Mouse (Mus musculus): ENCODE data around the gene Prkd2. TPM values are rescaled to one million over a fixed set of nuclear protein-coding genes. Genes with fewer than 3 reads are reported as not detected.

Gene Prkd2
- polyA plus RNA-seq, 1 experiment from 2014 or later, result 10.3 TPM

DNA sequence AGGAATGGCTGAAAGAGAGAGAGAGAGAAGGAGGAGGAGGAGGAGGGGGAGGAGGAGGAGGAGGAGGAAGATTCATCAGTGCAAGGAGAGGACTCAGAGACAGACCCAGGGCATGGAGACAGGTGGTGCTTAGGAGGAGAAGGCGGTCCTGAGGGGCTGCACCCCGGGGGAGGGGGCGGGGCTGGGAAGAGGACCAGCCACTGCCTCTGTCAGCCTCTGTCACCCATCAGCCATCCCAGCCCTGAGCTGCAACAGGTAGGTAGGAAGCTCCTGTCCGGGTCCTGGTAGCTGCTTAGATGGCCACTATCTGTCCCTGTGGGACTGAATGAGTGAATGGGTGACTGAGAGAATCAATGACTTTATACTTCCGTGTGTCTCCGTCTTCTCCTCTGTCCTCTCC, 50.9 kb downstream of the Prkd2 start:
- H3K9ac ChIP-seq (ENCODE audit: low read depth, low read length), result no peak overlapping the region
- 11% methylated on average over 6 of the region's 6 CpGs for WGBS
- H3K27ac ChIP-seq (ENCODE audit: low read length), result no peak overlapping the region
- H3K27me3 ChIP-seq (replicated peaks; ENCODE audit: control insufficient read depth, insufficient read depth, low read length), result peaks cover 23% of the 10 kb centered on the region
- no peaks in the 10 kb centered on the region for H3K9me3 ChIP-seq (ENCODE audit: control insufficient read depth, low read length)
- no peaks in the 10 kb centered on the region for H3K36me3 ChIP-seq (ENCODE audit: control insufficient read depth, insufficient read depth, low read length)
- peaks cover 33% of the 10 kb centered on the region for H3K4me1 ChIP-seq (ENCODE audit: control insufficient read depth, insufficient read depth, low read length)
- H3K4me2 ChIP-seq (ENCODE audit: low read depth, low read length), result 0 out of 2 replicates have a peak overlapping the region, but pooled peaks have one; percentile 22
- ATAC-seq, result no peak
- H3K4me3 ChIP-seq (ENCODE audit: low read length), result no peak overlapping the region

DNA sequence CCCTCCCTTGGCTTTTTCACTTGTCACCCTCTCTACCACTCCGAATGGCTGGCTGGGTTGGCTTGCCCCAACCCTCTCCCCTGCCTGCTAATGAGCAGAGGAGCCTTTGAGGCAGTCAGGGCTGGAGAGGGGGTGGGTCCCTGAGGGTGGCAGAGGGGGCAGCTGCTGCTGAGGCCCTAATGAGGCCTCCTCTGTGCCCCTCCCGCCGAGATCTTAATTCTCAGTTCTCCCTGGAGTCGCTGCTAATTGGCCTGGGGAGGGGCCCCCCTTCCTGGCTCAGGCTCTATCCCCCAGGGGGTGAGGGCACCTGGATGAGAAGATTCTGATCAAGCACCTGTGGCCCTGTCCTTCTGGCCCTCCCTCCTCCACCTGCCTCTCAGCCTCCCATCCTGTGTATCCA, 51.6 kb downstream of the Prkd2 start:
- 21% methylated on average over 4 of the region's 4 CpGs for WGBS
- peak overlapping the region; percentile 58; the same call in 1 of the 2 replicates for H3K4me2 ChIP-seq (ENCODE audit: low read depth, low read length)
- H3K27me3 ChIP-seq (replicated peaks; ENCODE audit: control insufficient read depth, insufficient read depth, low read length), result peaks cover 23% of the 10 kb centered on the region

DNA sequence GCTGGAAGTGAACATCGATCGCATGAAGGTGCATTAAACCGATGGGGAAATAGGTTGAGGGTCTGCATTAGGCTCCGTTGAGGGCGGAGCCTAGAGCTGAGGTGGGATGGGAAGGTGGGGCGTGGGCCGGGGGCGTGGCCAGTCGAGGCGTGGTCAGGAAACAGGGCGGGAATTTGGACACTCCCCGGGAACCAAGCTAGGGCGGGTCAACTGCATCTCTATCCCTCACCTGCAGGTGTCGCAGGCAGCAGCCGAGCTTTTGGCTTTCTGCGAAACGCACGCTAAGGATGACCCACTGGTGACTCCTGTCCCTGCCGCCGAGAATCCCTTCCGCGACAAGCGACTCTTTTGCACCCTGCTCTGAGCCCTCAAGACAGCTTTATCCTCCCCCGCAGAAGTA, 52.3 kb downstream of the Prkd2 start:
- no peaks in the 10 kb centered on the region for H3K36me3 ChIP-seq (ENCODE audit: control insufficient read depth, insufficient read depth, low read length)
- no peak overlapping the region for H3K27ac ChIP-seq (ENCODE audit: low read length)
- H3K27me3 ChIP-seq (replicated peaks; ENCODE audit: control insufficient read depth, insufficient read depth, low read length), result peaks cover 23% of the 10 kb centered on the region
- peak overlapping the region; percentile 25 for H3K4me3 ChIP-seq (ENCODE audit: low read length)
- peak; percentile 20; the same call in 1 of the 2 replicates for ATAC-seq
- WGBS, result 2% methylated on average over 24 of the region's 24 CpGs
- H3K4me1 ChIP-seq (ENCODE audit: control insufficient read depth, insufficient read depth, low read length), result peaks cover 33% of the 10 kb centered on the region
- H3K4me2 ChIP-seq (ENCODE audit: low read depth, low read length), result peak overlapping the region; percentile 58
- peak overlapping the region; percentile 43 for H3K9ac ChIP-seq (ENCODE audit: low read depth, low read length)
- no peaks in the 10 kb centered on the region for H3K9me3 ChIP-seq (ENCODE audit: control insufficient read depth, low read length)

More for the DNA sequence above, 51.6 kb downstream of the Prkd2 start:
- Histone ChIP-seq H3K4me3 (ENCODE audit: low read length) (no peak overlapping the region), H3K9ac (ENCODE audit: low read depth, low read length) (peak overlapping the region; percentile 19; the same call in 1 of the 2 replicates), H3K4me1 (ENCODE audit: control insufficient read depth, insufficient read depth, low read length) (peaks cover 33% of the 10 kb centered on the region), H3K36me3 (ENCODE audit: control insufficient read depth, insufficient read depth, low read length) (no peaks in the 10 kb centered on the region), H3K27ac (ENCODE audit: low read length) (no peak overlapping the region), H3K9me3 (ENCODE audit: control insufficient read depth, low read length) (no peaks in the 10 kb centered on the region)
- ATAC-seq, result no peak

DNA sequence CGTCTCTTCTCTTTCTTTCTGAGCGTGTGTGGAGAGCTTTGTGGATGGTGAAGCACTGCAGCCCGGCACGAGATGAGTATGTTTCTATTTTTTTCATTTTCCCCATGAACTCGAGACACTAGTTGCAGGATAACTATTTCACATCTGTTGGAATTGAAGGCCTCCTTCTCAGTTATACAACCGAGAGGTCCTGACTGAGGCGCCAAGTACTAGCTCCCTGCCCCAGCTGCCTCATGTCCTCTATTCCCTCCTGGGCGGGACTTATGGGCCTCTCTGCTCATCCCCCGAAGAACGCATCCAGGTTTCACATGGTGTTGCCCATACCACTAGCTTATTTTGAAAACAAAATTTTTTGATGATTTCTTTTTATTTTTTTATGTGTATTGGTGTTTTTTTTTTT, 52.8 kb downstream of the Prkd2 start:
- peaks cover 23% of the 10 kb centered on the region for H3K27me3 ChIP-seq (replicated peaks; ENCODE audit: control insufficient read depth, insufficient read depth, low read length)
- 29% methylated on average over 10 of the region's 10 CpGs for WGBS
- H3K4me1 ChIP-seq (ENCODE audit: control insufficient read depth, insufficient read depth, low read length), result peaks cover 29% of the 10 kb centered on the region
- peak overlapping the region; percentile 58 for H3K4me2 ChIP-seq (ENCODE audit: low read depth, low read length)
- no peaks in the 10 kb centered on the region for H3K36me3 ChIP-seq (ENCODE audit: control insufficient read depth, insufficient read depth, low read length)
- no peak overlapping the region for H3K9ac ChIP-seq (ENCODE audit: low read depth, low read length)
- no peak for ATAC-seq
- H3K27ac ChIP-seq (ENCODE audit: low read length), result no peak overlapping the region
- H3K9me3 ChIP-seq (ENCODE audit: control insufficient read depth, low read length), result no peaks in the 10 kb centered on the region
- H3K4me3 ChIP-seq (ENCODE audit: low read length), result no peak overlapping the region; the same call in 1 of the 2 replicates

DNA sequence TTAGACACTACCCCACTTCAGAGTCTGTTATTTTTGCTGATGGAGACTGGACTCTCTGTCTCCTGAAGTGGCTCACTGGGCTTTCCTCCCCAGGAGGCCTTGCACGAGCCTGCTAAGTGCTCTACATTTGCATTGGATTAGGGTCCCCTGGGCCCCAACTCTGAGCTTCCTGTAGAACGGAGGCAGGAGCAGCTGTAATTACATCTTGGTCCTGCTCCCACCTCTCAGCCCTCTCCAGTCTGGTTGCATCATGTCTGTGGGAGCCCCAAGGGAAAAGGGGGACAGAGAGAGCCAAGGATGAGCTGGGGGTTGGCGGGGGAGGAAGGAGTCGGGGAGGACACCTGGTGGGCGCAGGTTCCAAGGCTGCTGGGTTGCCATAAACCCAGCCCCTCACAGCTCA, 57.8 kb downstream of the Prkd2 start:
- H3K4me1 ChIP-seq (ENCODE audit: control insufficient read depth, insufficient read depth, low read length), result peaks cover 9% of the 10 kb centered on the region
- WGBS, result 23% methylated on average over 5 of the region's 5 CpGs
- no peak overlapping the region for H3K4me3 ChIP-seq (ENCODE audit: low read length)
- H3K4me2 ChIP-seq (ENCODE audit: low read depth, low read length), result no peak overlapping the region
- no peaks in the 10 kb centered on the region for H3K9me3 ChIP-seq (ENCODE audit: control insufficient read depth, low read length)
- no peak for ATAC-seq
- no peaks in the 10 kb centered on the region for H3K36me3 ChIP-seq (ENCODE audit: control insufficient read depth, insufficient read depth, low read length)
- H3K9ac ChIP-seq (ENCODE audit: low read depth, low read length), result no peak overlapping the region
- H3K27ac ChIP-seq (ENCODE audit: low read length), result no peak overlapping the region
- H3K27me3 ChIP-seq (replicated peaks; ENCODE audit: control insufficient read depth, insufficient read depth, low read length), result no peaks in the 10 kb centered on the region

DNA sequence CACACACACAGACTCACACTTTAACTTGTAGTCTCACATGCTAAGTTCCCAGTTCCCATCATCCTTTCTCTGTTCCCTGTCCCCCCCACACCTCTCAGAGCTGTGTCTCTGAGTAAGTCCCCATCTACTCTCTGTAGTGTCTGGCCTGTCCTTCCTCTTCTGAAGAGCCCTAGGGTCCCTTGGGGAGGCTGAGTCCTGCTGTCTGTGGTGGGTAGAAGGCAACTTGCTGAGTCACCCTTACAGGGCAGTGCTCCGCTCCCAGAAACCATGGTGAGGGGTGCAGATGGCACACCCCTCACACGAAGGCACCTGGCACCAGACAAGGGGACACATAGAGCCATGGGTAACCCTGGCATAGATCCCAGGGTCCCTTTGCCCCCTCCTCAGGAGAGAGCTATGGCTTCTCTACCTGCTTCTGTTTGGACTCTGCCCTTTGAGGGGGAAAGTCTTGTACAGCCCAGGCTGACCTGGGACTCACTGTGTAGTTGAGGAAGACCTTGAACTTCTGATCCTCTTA, 60.8 kb downstream of the Prkd2 start:
- ATAC-seq, result no peak
- 0 out of 2 replicates have a peak, but pooled peaks cover under 1% of the 10 kb centered on the region for H3K27me3 ChIP-seq (replicated peaks; ENCODE audit: control insufficient read depth, insufficient read depth, low read length)
- 0 out of 2 replicates have a peak overlapping the region, but pooled peaks have one; percentile 6 for H3K27ac ChIP-seq (ENCODE audit: low read length)
- H3K9ac ChIP-seq (ENCODE audit: low read depth, low read length), result 0 out of 2 replicates have a peak overlapping the region, but pooled peaks have one; percentile 5
- H3K4me1 ChIP-seq (ENCODE audit: control insufficient read depth, insufficient read depth, low read length), result peaks cover 29% of the 10 kb centered on the region
- no peaks in the 10 kb centered on the region for H3K36me3 ChIP-seq (ENCODE audit: control insufficient read depth, insufficient read depth, low read length)
- H3K4me3 ChIP-seq (ENCODE audit: low read length), result no peak overlapping the region
- H3K4me2 ChIP-seq (ENCODE audit: low read depth, low read length), result no peak overlapping the region
- no peaks in the 10 kb centered on the region for H3K9me3 ChIP-seq (ENCODE audit: control insufficient read depth, low read length)
- 82% methylated on average over 2 of the region's 2 CpGs for WGBS

DNA sequence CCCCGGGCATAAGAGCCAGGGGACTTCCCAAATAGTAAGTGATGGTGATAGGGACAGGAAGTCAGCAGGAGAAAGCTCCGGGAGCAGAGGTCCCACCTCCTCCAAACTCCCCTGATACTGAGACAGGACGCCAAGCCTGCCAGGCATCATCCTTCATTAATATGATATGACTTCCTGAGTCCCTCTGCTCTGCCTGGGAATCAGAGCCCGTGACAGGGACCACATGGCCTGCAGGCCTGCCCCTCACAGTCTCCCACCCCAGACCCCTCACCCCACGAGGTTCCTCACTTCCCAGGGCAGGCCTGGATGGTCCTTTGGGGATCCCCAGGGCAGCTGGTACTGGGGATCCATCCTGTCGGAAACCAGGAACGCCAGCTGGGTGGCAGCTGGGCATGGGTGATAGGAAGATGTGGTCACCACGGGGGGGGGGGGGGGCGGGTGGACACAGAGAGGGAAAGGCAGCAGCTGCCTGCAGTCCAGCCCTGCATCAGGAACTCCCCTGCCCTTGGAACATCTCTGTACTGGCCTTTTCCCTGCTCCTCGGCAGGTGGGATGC, 61.5 kb downstream of the Prkd2 start:
- ATAC-seq, result no peak
- 0 out of 2 replicates have a peak overlapping the region, but pooled peaks have one; percentile 6 for H3K27ac ChIP-seq (ENCODE audit: low read length)
- 51% methylated on average over 9 of the region's 10 CpGs for WGBS
- 0 out of 2 replicates have a peak overlapping the region, but pooled peaks have one; percentile 5 for H3K9ac ChIP-seq (ENCODE audit: low read depth, low read length)
- peaks cover 33% of the 10 kb centered on the region for H3K4me1 ChIP-seq (ENCODE audit: control insufficient read depth, insufficient read depth, low read length)
- H3K4me2 ChIP-seq (ENCODE audit: low read depth, low read length), result no peak overlapping the region
- H3K27me3 ChIP-seq (replicated peaks; ENCODE audit: control insufficient read depth, insufficient read depth, low read length), result 0 out of 2 replicates have a peak, but pooled peaks cover 2% of the 10 kb centered on the region
- H3K9me3 ChIP-seq (ENCODE audit: control insufficient read depth, low read length), result no peaks in the 10 kb centered on the region
- H3K36me3 ChIP-seq (ENCODE audit: control insufficient read depth, insufficient read depth, low read length), result no peaks in the 10 kb centered on the region
- H3K4me3 ChIP-seq (ENCODE audit: low read length), result no peak overlapping the region

DNA sequence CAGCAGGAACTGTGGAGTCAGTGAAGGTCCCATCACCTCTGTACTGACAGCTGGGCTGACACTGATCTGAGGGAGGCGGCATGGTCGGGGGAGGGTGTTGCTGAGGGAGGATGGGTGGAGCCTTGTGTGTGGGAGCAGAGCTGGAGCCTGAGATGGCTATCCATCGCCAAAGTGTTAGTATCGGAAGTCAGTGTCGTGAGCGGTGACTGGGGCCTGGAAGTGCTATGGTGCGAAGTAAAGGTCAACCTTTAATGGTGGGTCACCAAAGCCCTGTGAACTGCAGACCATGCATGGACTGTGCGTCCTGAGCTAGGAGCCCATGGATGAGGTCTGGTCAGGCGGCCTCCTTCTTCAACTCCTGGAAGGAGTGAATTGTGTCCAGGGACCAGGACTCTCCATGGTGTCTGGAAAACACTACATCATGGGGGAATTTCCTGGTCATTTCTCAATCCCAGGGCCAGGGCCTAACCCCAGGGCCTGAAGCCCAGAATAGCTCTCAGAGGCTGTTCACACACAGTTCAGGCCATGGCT, 62.9 kb downstream of the Prkd2 start:
- WGBS, result 42% methylated on average over 9 of the region's 9 CpGs
- no peak overlapping the region for H3K9ac ChIP-seq (ENCODE audit: low read depth, low read length)
- H3K4me2 ChIP-seq (ENCODE audit: low read depth, low read length), result no peak overlapping the region
- H3K4me3 ChIP-seq (ENCODE audit: low read length), result no peak overlapping the region
- H3K36me3 ChIP-seq (ENCODE audit: control insufficient read depth, insufficient read depth, low read length), result no peaks in the 10 kb centered on the region
- H3K27ac ChIP-seq (ENCODE audit: low read length), result 0 out of 2 replicates have a peak overlapping the region, but pooled peaks have one; percentile 19
- H3K27me3 ChIP-seq (replicated peaks; ENCODE audit: control insufficient read depth, insufficient read depth, low read length), result 0 out of 2 replicates have a peak, but pooled peaks cover 2% of the 10 kb centered on the region
- H3K9me3 ChIP-seq (ENCODE audit: control insufficient read depth, low read length), result no peaks in the 10 kb centered on the region
- H3K4me1 ChIP-seq (ENCODE audit: control insufficient read depth, insufficient read depth, low read length), result peaks cover 40% of the 10 kb centered on the region
- ATAC-seq, result no peak; the same call in 1 of the 2 replicates

DNA sequence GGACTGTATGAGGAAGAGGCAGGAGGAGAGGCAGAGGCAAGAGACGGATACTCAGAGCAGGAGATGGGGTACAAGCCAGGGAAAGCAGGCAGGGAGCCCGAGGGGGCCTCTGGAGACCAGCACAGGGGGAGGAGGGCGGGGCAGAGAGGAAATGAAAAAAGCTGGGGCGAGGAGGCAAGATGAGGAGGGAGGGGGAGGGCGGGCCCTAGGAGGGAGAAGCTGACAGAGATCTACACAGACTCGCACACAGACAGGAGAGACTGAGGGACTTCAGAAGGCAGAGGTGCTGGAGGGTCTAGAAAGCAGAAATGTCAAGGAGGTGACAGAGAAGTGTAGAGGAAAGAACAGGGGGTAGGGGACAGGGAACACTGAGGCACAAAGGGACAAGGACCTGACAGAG, 63.6 kb downstream of the Prkd2 start, which contains the start of gene Ptgir:
Ptgir (plus strand) TSS at position 210 of the 400 bp plus-strand sequence.
- Histone ChIP-seq H3K4me1 (ENCODE audit: control insufficient read depth, insufficient read depth, low read length) (peaks cover 40% of the 10 kb centered on the region), H3K27me3 (replicated peaks; ENCODE audit: control insufficient read depth, insufficient read depth, low read length) (0 out of 2 replicates have a peak, but pooled peaks cover 2% of the 10 kb centered on the region), H3K4me3 (ENCODE audit: low read length) (0 out of 2 replicates have a peak within 1 kb of the TSS, but pooled peaks have one; percentile 3), H3K36me3 (ENCODE audit: control insufficient read depth, insufficient read depth, low read length) (no peaks in the 10 kb centered on the region), H3K9me3 (ENCODE audit: control insufficient read depth, low read length) (no peaks in the 10 kb centered on the region), H3K4me2 (ENCODE audit: low read depth, low read length) (peak within 1 kb of the TSS; percentile 23; the same call in 1 of the 2 replicates), H3K9ac (ENCODE audit: low read depth, low read length) (peak within 1 kb of the TSS; percentile 20; the same call in 1 of the 2 replicates), H3K27ac (ENCODE audit: low read length) (0 out of 2 replicates have a peak within 1 kb of the TSS, but pooled peaks have one; percentile 19)
- WGBS, result 10% methylated on average over 6 of the region's 6 CpGs
- peak; percentile 16; the same call in 1 of the 2 replicates for ATAC-seq
